Mouse (Mus musculus) liver, adult 2 months (tissue): ENCODE measurements at regions not wholly inside any gene's neighbourhood (a gene's known extent, or its start where the extent isn't known, plus 50 kb on each side); places are given as distances from the start of the nearest gene placed in this dataset.

Experiments used
- DNase-seq: peaks from one replicate; pipeline ENCODE4 v3.0.0-alpha.2; 2011; ENCODE audit warnings: low read depth, low spot score; ENCODE audit errors: extremely low read depth
- H3K27ac ChIP-seq: fragments of 200-500 bp; replicated peaks from 2 replicates; pipeline ENCODE4 v1.5.1; 2012; ENCODE audit warnings: low read depth, mild to moderate bottlenecking, control low read depth, inconsistent platforms, low read length; ENCODE audit not compliant: insufficient read depth
- H3K27me3 ChIP-seq: fragments of 200-500 bp; 2 replicates; pipeline ENCODE4 v1.6.1; 2012; ENCODE audit warnings: mild to moderate bottlenecking, moderate library complexity, low read length, inconsistent platforms; ENCODE audit not compliant: control insufficient read depth, insufficient read depth
- H3K36me3 ChIP-seq: fragments of 200-500 bp; 2 replicates; pipeline ENCODE4 v1.6.1; 2012; ENCODE audit warnings: low read length, inconsistent platforms; ENCODE audit not compliant: control insufficient read depth, insufficient read depth
- H3K4me1 ChIP-seq: fragments of 200-500 bp; 2 replicates; pipeline ENCODE4 v1.6.1; 2011; ENCODE audit warnings: low read length; ENCODE audit not compliant: control insufficient read depth, insufficient read depth
- H3K4me3 ChIP-seq: fragments of 200-500 bp; 2 replicates; pipeline ENCODE4 v1.5.1; 2011; ENCODE audit warnings: low read depth, mild to moderate bottlenecking, control low read depth, low read length, moderate library complexity; ENCODE audit not compliant: insufficient read depth
- H3K79me2 ChIP-seq: fragments of 200-500 bp; 2 replicates; pipeline ENCODE4 v1.6.1; 2012; ENCODE audit warnings: inconsistent platforms, mild to moderate bottlenecking, low read length, moderate library complexity; ENCODE audit not compliant: control insufficient read depth, insufficient read depth
- H3K9ac ChIP-seq: fragments of 200-500 bp; 2 replicates; pipeline ENCODE4 v1.6.1; 2012; ENCODE audit warnings: low read depth, mild to moderate bottlenecking, control low read depth, inconsistent platforms, low read length
- CTCF ChIP-seq: fragments of 200-500 bp; IDR thresholded peaks from 2 replicates; pipeline ENCODE4 v1.5.1; 2011; ENCODE audit warnings: low read depth, low read length, control low read depth
- POLR2A ChIP-seq: fragments of 200-500 bp; IDR thresholded peaks from 2 replicates; pipeline ENCODE4 v1.6.1; 2011; ENCODE audit warnings: low read length, control low read depth; ENCODE audit not compliant: insufficient read depth; ENCODE audit errors: extremely low read depth
- WGBS: fragments of 180-500 bp; shearing (Covaris S2); methylation state at CpG from one replicate; pipeline ENCODE4 v1.1.7; 2018; 5-methylcytosine and 5-hydroxymethylcytosine counted together

DNA sequence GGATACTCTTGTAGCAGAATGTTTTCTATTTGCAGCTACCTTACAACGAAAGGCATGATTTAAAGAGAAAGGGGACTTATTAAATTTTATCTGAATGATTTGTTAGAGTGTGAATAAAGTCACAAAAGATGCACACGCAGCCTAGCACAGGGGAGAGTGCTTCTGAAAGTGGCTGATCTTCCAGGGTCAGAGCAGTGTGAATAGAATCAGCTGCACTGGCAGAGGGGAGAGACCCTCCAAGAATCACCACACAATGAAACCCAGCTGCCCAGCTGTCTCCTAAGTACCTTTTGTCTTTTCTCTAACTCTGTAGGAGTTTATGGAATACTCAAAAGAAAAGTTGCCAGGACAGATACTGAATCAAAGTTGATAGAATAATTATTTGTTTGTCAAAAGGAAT is 443.1 kb downstream of the 1190002N15Rik start:
- no peaks in the 10 kb centered on the region for H3K36me3 ChIP-seq
- DNase-seq: no peak
- H3K4me3 ChIP-seq: no peak overlapping the region
- H3K27me3 ChIP-seq: no peaks in the 10 kb centered on the region
- TF ChIP-seq CTCF (no peak), POLR2A (no peak)
- no peaks in the 10 kb centered on the region for H3K79me2 ChIP-seq
- no peak overlapping the region for H3K27ac ChIP-seq
- H3K9ac ChIP-seq: no peak overlapping the region
- no peaks in the 10 kb centered on the region for H3K4me1 ChIP-seq
- WGBS: 86% methylated on average over 2 of the region's 2 CpGs

DNA sequence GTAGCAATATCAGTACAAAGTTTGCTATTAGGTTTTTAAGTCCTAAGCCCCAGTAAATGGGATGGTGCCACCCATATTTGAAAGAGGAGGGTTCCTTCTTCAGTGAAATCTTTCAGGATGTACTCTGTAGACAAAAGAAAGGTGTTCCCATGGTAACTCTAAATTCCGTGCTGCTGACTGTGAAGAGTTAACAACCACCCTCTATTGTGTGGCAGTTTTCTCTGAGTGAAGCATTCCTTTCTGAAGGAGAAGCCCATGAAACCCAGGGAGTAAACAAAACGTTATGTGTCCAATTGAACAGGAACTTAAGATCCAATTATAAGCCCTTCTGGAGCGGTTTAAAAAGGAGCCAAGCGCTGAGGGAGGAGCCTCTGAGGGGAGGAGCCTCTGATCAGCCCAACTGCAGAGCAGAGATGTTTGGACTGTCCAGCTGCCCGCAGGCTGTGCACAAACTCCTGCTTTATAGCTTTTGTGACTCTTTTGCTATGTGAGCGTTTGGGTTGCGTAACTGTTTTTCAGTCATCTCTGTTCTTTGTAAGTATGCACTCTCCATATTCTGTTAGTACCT is 446.1 kb downstream of the 1190002N15Rik start:
- Histone ChIP-seq H3K79me2 (no peaks in the 10 kb centered on the region), H3K4me3 (no peak overlapping the region), H3K27ac (no peak overlapping the region), H3K9ac (no peak overlapping the region), H3K27me3 (no peaks in the 10 kb centered on the region), H3K4me1 (no peaks in the 10 kb centered on the region), H3K36me3 (no peaks in the 10 kb centered on the region)
- peak; percentile 45 for DNase-seq
- 60% methylated on average over 7 of the region's 7 CpGs for WGBS
- TF ChIP-seq POLR2A (no peak), CTCF (no peak)

DNA sequence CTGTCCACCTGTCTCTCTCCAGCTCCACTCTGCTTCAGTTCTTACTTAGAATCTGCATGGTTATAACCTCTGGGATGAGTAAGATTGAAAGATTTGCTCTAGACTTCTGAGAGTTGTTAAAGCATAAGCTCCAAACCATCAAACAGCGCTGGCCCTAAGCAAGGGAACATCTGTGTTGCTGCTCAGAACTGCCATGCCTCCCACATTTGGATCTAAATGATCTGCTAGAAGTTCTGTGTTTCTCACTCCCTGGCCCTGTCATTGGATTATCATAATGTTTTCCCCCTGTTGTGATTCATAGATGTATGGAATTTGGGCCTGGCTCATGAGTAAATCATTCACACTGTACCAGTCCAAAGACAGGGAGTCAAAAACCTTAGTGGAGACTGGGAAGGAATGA is 448.1 kb downstream of the 1190002N15Rik start:
- 88% methylated on average over 1 of the region's 1 CpGs for WGBS
- no peaks in the 10 kb centered on the region for H3K27me3 ChIP-seq
- H3K9ac ChIP-seq: no peak overlapping the region

DNA sequence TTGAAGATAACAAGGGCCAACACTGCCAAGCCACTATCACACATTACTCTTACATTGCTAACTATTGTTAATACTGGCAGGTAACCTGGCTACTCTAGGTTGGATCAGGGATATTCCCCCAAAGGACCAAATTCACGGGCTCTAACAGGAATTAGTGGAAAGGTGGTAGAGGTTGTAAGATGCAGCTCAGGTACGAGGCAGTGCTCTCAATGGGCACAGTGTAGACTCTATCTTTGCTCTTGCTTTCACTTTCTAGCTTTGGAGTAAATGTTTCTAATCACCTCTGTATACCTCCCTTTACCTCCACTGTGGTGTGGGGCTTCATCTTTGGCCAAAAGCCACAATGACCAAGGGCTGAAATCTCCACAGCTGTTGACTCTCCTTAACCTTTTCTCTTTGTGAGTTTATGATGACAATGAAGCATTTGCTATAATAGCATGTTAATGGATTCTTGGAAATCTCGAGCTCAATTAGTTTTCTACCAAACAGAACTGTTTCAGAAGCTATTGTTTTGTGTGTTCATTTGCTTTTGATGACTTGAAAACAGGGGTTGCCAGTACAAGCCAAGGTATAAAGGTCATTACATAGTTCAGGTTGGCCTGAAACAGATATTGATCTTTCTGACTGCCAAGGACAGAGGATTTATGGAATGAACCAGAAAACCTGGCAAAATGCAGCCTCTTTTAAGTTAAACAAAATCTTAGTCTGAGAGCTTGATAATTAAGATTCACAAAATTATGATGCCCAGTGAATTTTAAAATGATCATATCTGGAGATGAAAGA is 454.1 kb downstream of the 1190002N15Rik start:
- Histone ChIP-seq H3K9ac (0 out of 2 replicates have a peak overlapping the region, but pooled peaks have one; percentile 47), H3K79me2 (no peaks in the 10 kb centered on the region), H3K4me1 (peaks cover 6% of the 10 kb centered on the region; the same call in 1 of the 2 replicates), H3K4me3 (no peak overlapping the region), H3K27ac (peak overlapping the region; percentile 83), H3K27me3 (no peaks in the 10 kb centered on the region), H3K36me3 (no peaks in the 10 kb centered on the region)
- 13% methylated on average over 3 of the region's 3 CpGs for WGBS
- TF ChIP-seq CTCF (no peak), POLR2A (no peak)
- peak; percentile 93 for DNase-seq

More for the DNA sequence above, 448.1 kb downstream of the 1190002N15Rik start:
- Histone ChIP-seq H3K27ac (no peak overlapping the region), H3K4me3 (no peak overlapping the region), H3K79me2 (no peaks in the 10 kb centered on the region), H3K36me3 (no peaks in the 10 kb centered on the region), H3K4me1 (no peaks in the 10 kb centered on the region)
- no peak for DNase-seq
- TF ChIP-seq POLR2A (no peak), CTCF (no peak)

DNA sequence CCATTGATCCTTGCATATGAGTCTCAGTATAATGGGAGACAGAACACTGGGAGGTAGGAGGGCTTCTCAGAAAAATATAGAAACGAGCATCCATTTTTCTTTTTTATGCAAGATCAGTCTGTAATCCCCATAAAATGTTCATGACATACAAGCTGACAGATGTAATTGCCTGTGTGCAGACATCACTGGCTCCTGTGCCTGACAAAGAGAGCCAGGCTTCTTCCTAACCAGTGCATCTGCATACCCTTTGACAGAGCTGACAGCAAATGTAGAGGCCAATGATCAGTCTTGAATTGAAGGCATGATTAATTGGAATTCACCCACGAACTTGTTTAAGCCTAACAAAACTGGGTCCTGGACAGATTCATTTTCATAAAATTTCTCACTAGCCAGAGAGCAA is 463.0 kb downstream of the 1190002N15Rik start:
- no peaks in the 10 kb centered on the region for H3K4me1 ChIP-seq
- H3K27me3 ChIP-seq: no peaks in the 10 kb centered on the region
- no peak for DNase-seq
- H3K4me3 ChIP-seq: no peak overlapping the region
- TF ChIP-seq CTCF (no peak), POLR2A (no peak)
- H3K36me3 ChIP-seq: no peaks in the 10 kb centered on the region
- H3K27ac ChIP-seq: no peak overlapping the region
- no peak overlapping the region for H3K9ac ChIP-seq
- 66% methylated on average over 2 of the region's 2 CpGs for WGBS
- H3K79me2 ChIP-seq: no peaks in the 10 kb centered on the region

DNA sequence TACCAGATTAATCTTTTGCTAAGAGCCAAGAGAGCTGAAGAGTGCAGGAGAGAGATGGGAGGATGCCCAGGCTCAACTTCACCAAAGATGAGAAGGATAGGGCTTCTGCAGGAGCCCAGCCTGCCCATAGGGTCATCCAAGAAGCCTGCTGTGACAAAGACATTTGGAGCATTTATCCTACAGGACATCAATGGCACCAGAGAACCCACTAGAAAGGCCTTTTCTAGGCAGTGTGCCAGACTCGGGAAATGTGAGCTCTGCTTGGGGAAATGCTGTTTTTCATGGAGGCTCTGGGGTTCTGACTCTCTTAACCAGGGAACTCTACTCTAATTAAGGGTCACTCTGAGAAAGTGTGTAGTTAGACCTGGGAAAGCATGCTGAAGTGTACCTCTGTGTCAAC is 470.8 kb downstream of the 1190002N15Rik start:
- no peak for DNase-seq
- Histone ChIP-seq H3K9ac (no peak overlapping the region), H3K4me3 (no peak overlapping the region), H3K36me3 (no peaks in the 10 kb centered on the region), H3K27ac (no peak overlapping the region), H3K79me2 (no peaks in the 10 kb centered on the region), H3K4me1 (no peaks in the 10 kb centered on the region), H3K27me3 (no peaks in the 10 kb centered on the region)
- 78% methylated on average over 1 of the region's 1 CpGs for WGBS
- TF ChIP-seq CTCF (no peak), POLR2A (no peak)
